Mouse (Mus musculus) lung, embryonic 14.5 days (tissue): Measurements from ENCODE around the gene Nop2. TPM values are rescaled to one million over a fixed set of nuclear protein-coding genes. Genes with fewer than 3 reads are reported as not detected.

Source experiments
- ATAC-seq: fragments of 200-750 bp; cut with Nextera tagmentation; 2 replicates; pipeline ENCODE4 v1.8.0; 2017; ENCODE audit warnings: mild to moderate bottlenecking, moderate TSS enrichment, moderate library complexity; ENCODE audit not compliant: insufficient read depth
- DNase-seq: peaks from one replicate; pipeline ENCODE4 v3.0.0-alpha.2; 2015
- H3K27ac ChIP-seq: fragments of 300-500 bp; sonication (generic); 2 replicates; pipeline ENCODE4 v1.5.1; 2014; ENCODE audit warnings: low read depth, mild to moderate bottlenecking, moderate library complexity
- H3K27me3 ChIP-seq: fragments of 300-500 bp; sonication (generic); 2 replicates; pipeline ENCODE4 v1.6.1; 2014; ENCODE audit warnings: low read length, control low read depth; ENCODE audit not compliant: insufficient read depth
- H3K36me3 ChIP-seq: fragments of 300-500 bp; sonication (generic); 2 replicates; pipeline ENCODE4 v1.6.1; 2014; ENCODE audit warnings: control low read depth; ENCODE audit not compliant: insufficient read depth
- H3K4me1 ChIP-seq: fragments of 300-500 bp; sonication (generic); 2 replicates; pipeline ENCODE4 v1.6.1; 2014; ENCODE audit warnings: antibody characterized with exemption, control low read depth; ENCODE audit not compliant: insufficient read depth
- H3K4me2 ChIP-seq: fragments of 300-500 bp; sonication (generic); 2 replicates; pipeline ENCODE4 v1.6.1; 2014; ENCODE audit warnings: mild to moderate bottlenecking
- H3K4me3 ChIP-seq: fragments of 300-500 bp; sonication (generic); 2 replicates; pipeline ENCODE4 v1.5.1; 2014; ENCODE audit warnings: low read depth, low read length
- H3K9ac ChIP-seq: fragments of 300-500 bp; sonication (generic); 2 replicates; pipeline ENCODE4 v1.6.1; 2014
- H3K9me3 ChIP-seq: fragments of 300-500 bp; sonication (generic); 2 replicates; pipeline ENCODE4 v1.6.1; 2016; ENCODE audit warnings: low read depth, low read length, control low read depth
- CTCF ChIP-seq: IDR thresholded peaks from 2 replicates; pipeline ENCODE4 v1.5.1; 2016; ENCODE audit warnings: antibody characterized with exemption, low read depth
- WGBS: fragments of 180-500 bp; shearing (Covaris S2); extraction: QIAGEN DNeasy Blood & Tissue Kit; methylation state at CpG from one replicate; pipeline ENCODE4 v1.1.7; 2014; 5-methylcytosine and 5-hydroxymethylcytosine counted together
- microRNA-seq: library from miRNA; unstranded; fragments of <30 nt; microRNA quantifications from one replicate; pipeline ENCODE4, GENCODE M21; 2016; ENCODE audit warnings: borderline number of aligned reads
- polyA plus RNA-seq: library from polyadenylated mRNA; unstranded; fragments of >200 nt; fragmentation: Nextera tagmentation; extraction: Ambion mirVana; gene quantifications from 2 replicates; pipeline ENCODE4 v1.2.1, GENCODE M21; 2014

Nop2 gene
- polyA plus RNA-seq, 1 experiment from 2014 or later: 70.6 TPM

- Histone ChIP-seq H3K4me1 (peaks cover 6% of the 10 kb centered on the region; the same call in 1 of the 2 replicates), H3K9ac (peak within 1 kb of the TSS; percentile 84), H3K27me3 (no peaks in the 10 kb centered on the region), H3K4me2 (peak within 1 kb of the TSS; percentile 78), H3K36me3 (peaks cover 56% of the 10 kb centered on the region), H3K27ac (peak within 1 kb of the TSS; percentile 100), H3K4me3 (peak within 1 kb of the TSS; percentile 71), H3K9me3 (no peaks in the 10 kb centered on the region)
- TF ChIP-seq CTCF: no peak; the same call in none of the 2 replicates
- peak; percentile 99 for DNase-seq
- ATAC-seq: peak; percentile 96
- WGBS: under 1% methylated on average over 54 of the region's 54 CpGs
These were observed 59.8 kb downstream of the Nop2 start, which contains the start of the genes Ncapd2 and Mrpl51 for GRCm38 (mm10) chr6:125191332-125192015. TSS of gene Ncapd2 (minus strand) at chr6:125191701. TSS of gene Mrpl51 (plus strand) at chr6:125191801.

GRCm38 (mm10) chr6:125192016-125192714 is 60.5 kb downstream of the Nop2 start:
- Histone ChIP-seq H3K4me2 (peak overlapping the region; percentile 78), H3K9ac (peak overlapping the region; percentile 84), H3K27me3 (no peaks in the 10 kb centered on the region), H3K36me3 (peaks cover 49% of the 10 kb centered on the region), H3K9me3 (no peaks in the 10 kb centered on the region), H3K4me1 (peaks cover 6% of the 10 kb centered on the region; the same call in 1 of the 2 replicates), H3K4me3 (peak overlapping the region; percentile 71), H3K27ac (peak overlapping the region; percentile 100)
- DNase-seq (peak; percentile 97), ATAC-seq (peak; percentile 93)
- TF ChIP-seq CTCF: no peak
- under 1% methylated on average over 34 of the region's 34 CpGs for WGBS

- Histone ChIP-seq H3K27me3 (no peaks in the 10 kb centered on the region), H3K4me3 (peak overlapping the region; percentile 71), H3K4me2 (peak overlapping the region; percentile 78), H3K9ac (peak overlapping the region; percentile 84), H3K9me3 (no peaks in the 10 kb centered on the region), H3K27ac (peak overlapping the region; percentile 100), H3K4me1 (peaks cover 6% of the 10 kb centered on the region; the same call in 1 of the 2 replicates), H3K36me3 (peaks cover 42% of the 10 kb centered on the region)
- WGBS: 31% methylated on average over 5 of the region's 5 CpGs
- no peak for DNase-seq
- no peak for ATAC-seq
- no peak for TF ChIP-seq CTCF
These were observed 61.1 kb downstream of the Nop2 start for GRCm38 (mm10) chr6:125192841-125193240.

- no peak for ATAC-seq
- Histone ChIP-seq H3K4me2 (peak overlapping the region; percentile 78), H3K9ac (no peak overlapping the region; the same call in 1 of the 2 replicates), H3K27ac (no peak overlapping the region), H3K27me3 (no peaks in the 10 kb centered on the region), H3K9me3 (no peaks in the 10 kb centered on the region), H3K4me3 (peak overlapping the region; percentile 71), H3K4me1 (peaks cover 6% of the 10 kb centered on the region; the same call in 1 of the 2 replicates), H3K36me3 (peaks cover 37% of the 10 kb centered on the region)
- DNase-seq: no peak
- 59% methylated on average over 7 of the region's 7 CpGs for WGBS
- TF ChIP-seq CTCF: no peak
These were observed 61.7 kb downstream of the Nop2 start for GRCm38 (mm10) chr6:125193390-125193789.

Small RNA genes lying within 50 kb of the gene (microRNA-seq; reads per million reads assigned to microRNA genes)
- not detected for gene Mir7045

Other genes with a start within 250 kb of the Nop2 start
- gene Cd4, start 243.7 kb upstream of the Nop2 start, polyA plus RNA-seq: 0.11 TPM in 1 of 2 replicates, not detected in the other
- 1.4 and 2.2 TPM in 2 replicates for gene Lag3, start 220.2 kb upstream of the Nop2 start, polyA plus RNA-seq
- gene Ptms, start 211.8 kb upstream of the Nop2 start, polyA plus RNA-seq: 377 and 442 TPM in 2 replicates
- 390 and 401 TPM in 2 replicates for gene Mlf2, start 200.5 kb upstream of the Nop2 start, polyA plus RNA-seq
- gene Cops7a, start 166.4 kb upstream of the Nop2 start, polyA plus RNA-seq: 147 and 155 TPM in 2 replicates
- gene Pianp, start 135.2 kb upstream of the Nop2 start, polyA plus RNA-seq: 0.39 and 0.59 TPM in 2 replicates
- 13.2 and 14.8 TPM in 2 replicates for gene Zfp384, start 122.8 kb upstream of the Nop2 start, polyA plus RNA-seq
- 97.9 and 101 TPM in 2 replicates for gene Ing4, start 92.1 kb upstream of the Nop2 start, polyA plus RNA-seq
- gene Acrbp, start 82.2 kb upstream of the Nop2 start, polyA plus RNA-seq: 13.6 TPM in 2 replicates
- gene Lpar5, start 64.0 kb upstream of the Nop2 start, polyA plus RNA-seq: 0.31 and 0.49 TPM in 2 replicates
- 82.5 and 92.4 TPM in 2 replicates for gene Chd4, start 35.9 kb upstream of the Nop2 start, polyA plus RNA-seq
- 6.0 and 6.2 TPM in 2 replicates for gene Iffo1, start 13.3 kb downstream of the Nop2 start, polyA plus RNA-seq
- gene Gapdh, start 34.6 kb downstream of the Nop2 start, polyA plus RNA-seq: 1,954 TPM in 2 replicates
- gene Ncapd2, start 59.8 kb downstream of the Nop2 start, polyA plus RNA-seq: 151 and 167 TPM in 2 replicates
- gene Mrpl51, start 59.9 kb downstream of the Nop2 start, polyA plus RNA-seq: 202 and 205 TPM in 2 replicates
- 2.4 and 2.6 TPM in 2 replicates for gene Vamp1, start 83.6 kb downstream of the Nop2 start, polyA plus RNA-seq
- 4.3 and 5.4 TPM in 2 replicates for gene Tapbpl, start 100.0 kb downstream of the Nop2 start, polyA plus RNA-seq
- gene Cd27, start 105.1 kb downstream of the Nop2 start, polyA plus RNA-seq: 1.9 and 2.0 TPM in 2 replicates
- 0.24 and 0.32 TPM in 2 replicates for gene Tuba3a, start 154.1 kb downstream of the Nop2 start, polyA plus RNA-seq
- gene Ltbr, start 182.0 kb downstream of the Nop2 start, polyA plus RNA-seq: 73.7 and 81.7 TPM in 2 replicates
- gene Scnn1a, start 188.8 kb downstream of the Nop2 start, polyA plus RNA-seq: 1.8 and 2.2 TPM in 2 replicates
- gene Tnfrsf1a, start 217.5 kb downstream of the Nop2 start, polyA plus RNA-seq: 82.5 and 83.3 TPM in 2 replicates
- 0.22 and 0.51 TPM in 2 replicates for gene Plekhg6, start 248.9 kb downstream of the Nop2 start, polyA plus RNA-seq